Mouse (Mus musculus): Measurements from ENCODE around the gene Stx11. TPM values are rescaled to one million over a fixed set of nuclear protein-coding genes. Genes with fewer than 3 reads are reported as not detected.
A peak's percentile ranks its signal among the peaks of the same experiment; 100 is the strongest.

Gene Stx11
- polyA plus RNA-seq (2014; fragmentation: Nextera tagmentation; extraction: Ambion mirVana), result 12.6 and 14.9 TPM in 2 replicates

DNA sequence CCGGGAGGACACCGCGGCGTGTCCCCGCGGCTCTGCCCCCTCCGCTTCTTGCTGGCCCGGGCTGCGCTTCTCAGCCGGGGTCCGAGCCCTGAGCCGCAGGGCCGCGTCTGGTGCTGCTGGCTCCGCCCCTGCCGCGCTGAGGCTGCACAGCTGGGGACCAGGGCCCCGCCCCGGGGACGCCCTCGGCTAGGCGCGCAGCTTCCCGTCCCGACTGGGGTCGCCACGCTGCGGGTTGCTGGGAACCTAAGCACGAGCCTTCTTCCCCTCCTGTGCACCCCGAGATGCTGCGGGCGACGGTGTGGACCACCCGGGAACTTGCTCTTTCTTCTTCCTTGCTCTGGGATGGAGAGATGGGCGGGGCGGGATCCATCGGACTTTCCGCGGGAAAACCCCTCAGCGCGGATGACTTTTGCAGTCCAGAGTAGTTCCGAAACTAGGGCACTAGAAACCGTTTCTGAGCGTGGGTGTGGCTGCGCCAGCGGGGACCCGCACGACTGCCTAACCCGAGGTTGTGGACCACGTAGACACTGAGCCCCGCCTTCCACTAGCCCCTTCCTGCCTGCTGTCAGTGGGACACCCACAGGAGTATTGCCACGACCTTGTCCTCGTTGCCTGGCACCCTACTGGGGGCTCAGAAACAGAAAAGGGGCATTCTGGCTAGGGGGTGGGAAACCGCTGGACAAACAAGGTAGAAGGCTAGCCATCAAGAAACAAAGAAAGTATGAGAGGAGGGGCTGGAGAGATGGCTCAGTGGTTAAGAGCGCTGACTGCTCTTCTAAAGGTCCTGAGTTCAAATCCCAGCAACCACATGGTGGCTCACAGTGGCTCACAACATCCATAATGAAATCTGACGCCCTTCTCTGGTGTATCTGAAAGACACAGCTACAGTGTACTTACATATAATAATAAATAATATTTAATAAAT lies at the start of gene Stx11:
TSS of gene Stx11 (minus strand) at position 148 of the 925 bp plus-strand sequence.
- H3K4me2 ChIP-seq, result peak within 1 kb of the TSS; percentile 66
- H3K9ac ChIP-seq (ENCODE audit: low read depth, low read length), result peak within 1 kb of the TSS; percentile 70
- DNase-seq (ENCODE audit: low spot score) (peak; percentile 85), ATAC-seq (replicated peaks; ENCODE audit: low FRiP score) (peak; percentile 91)
- H3K9me3 ChIP-seq (ENCODE audit: control insufficient read depth, low read length), result peaks cover 3% of the 10 kb centered on the region; the same call in 1 of the 2 replicates
- H3K27ac ChIP-seq (ENCODE audit: low read depth, low read length), result peak within 1 kb of the TSS; percentile 57
- H3K36me3 ChIP-seq (ENCODE audit: control insufficient read depth, insufficient read depth, low read length), result no peaks in the 10 kb centered on the region
- 3% methylated on average over 51 of the region's 56 CpGs for WGBS
- H3K4me3 ChIP-seq (ENCODE audit: low read depth, low read length), result peak within 1 kb of the TSS; percentile 60
- H3K27me3 ChIP-seq (replicated peaks; ENCODE audit: control insufficient read depth, insufficient read depth, low read length), result no peaks in the 10 kb centered on the region
- peaks cover 16% of the 10 kb centered on the region for H3K4me1 ChIP-seq (replicated peaks; ENCODE audit: control insufficient read depth, insufficient read depth, low read length)

DNA sequence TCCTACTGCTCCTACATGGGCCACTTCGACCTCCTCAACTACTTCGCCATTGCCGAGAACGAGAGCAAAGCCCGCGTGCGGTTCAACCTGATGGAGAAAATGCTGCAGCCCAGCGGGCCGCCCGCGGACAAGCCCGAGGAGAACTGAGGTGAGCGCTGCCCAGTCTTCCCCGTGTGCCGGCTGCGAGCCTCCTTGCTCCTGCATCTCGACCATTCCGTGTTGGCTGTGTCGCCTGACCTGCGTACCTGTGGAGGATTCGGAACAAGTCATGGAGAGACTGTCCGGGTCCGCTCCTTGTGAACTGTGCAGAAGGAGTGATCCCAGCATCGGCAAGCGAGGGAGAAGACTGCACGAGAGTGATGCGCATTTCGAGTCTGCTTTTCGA lies 44.6 kb upstream of the Stx11 start:
- Histone ChIP-seq H3K9ac (ENCODE audit: low read depth, low read length) (peak overlapping the region; percentile 65), H3K27me3 (replicated peaks; ENCODE audit: control insufficient read depth, insufficient read depth, low read length) (no peaks in the 10 kb centered on the region), H3K36me3 (ENCODE audit: control insufficient read depth, insufficient read depth, low read length) (no peaks in the 10 kb centered on the region), H3K4me2 (peak overlapping the region; percentile 74), H3K27ac (ENCODE audit: low read depth, low read length) (no peak overlapping the region), H3K4me3 (ENCODE audit: low read depth, low read length) (peak overlapping the region; percentile 78), H3K4me1 (replicated peaks; ENCODE audit: control insufficient read depth, insufficient read depth, low read length) (peaks cover 8% of the 10 kb centered on the region), H3K9me3 (ENCODE audit: control insufficient read depth, low read length) (no peaks in the 10 kb centered on the region)
- DNase-seq (ENCODE audit: low spot score), result no peak
- under 1% methylated on average over 29 of the region's 29 CpGs for WGBS
- peak; percentile 37; the same call in 1 of the 2 replicates for ATAC-seq (replicated peaks; ENCODE audit: low FRiP score)

DNA sequence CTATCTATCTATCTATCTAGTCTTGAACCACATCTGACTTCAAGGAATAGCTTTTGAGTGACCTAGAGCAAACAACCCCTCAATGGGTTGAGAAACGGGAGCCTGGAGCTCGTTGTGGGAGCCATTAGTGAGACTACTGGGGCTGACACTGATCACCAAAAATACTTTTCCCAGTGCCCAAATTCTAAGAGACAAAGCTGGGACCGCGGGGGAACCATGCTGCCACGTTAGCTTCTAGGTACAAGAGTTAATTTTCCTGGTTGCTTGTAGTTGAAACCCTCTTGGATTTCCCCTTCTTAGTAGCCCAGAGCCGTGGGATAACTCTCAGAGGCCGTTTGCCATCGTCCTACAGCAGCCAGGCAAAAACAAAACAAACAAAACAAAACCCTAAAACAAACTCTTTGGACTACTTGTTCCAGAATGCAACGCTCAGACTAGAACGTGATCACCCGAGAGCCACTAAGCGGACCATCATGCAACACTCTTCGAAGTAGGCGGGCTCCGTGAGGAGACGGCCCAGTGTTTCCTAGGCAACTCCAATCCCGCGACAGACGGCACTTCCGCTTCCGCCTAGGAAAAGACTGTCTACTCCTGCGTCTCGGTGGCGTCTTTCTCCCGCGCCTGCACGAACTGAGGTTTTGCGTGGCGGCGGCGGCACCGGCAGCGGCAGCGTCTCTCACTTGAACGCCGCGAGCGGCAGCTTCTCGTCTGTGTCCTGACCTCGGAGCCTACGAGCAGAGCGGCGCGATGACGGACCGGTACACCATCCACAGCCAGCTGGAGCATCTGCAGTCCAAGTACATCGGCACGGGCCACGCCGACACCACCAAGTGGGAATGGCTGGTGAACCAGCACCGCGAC lies 44.0 kb upstream of the Stx11 start:
- H3K27me3 ChIP-seq (replicated peaks; ENCODE audit: control insufficient read depth, insufficient read depth, low read length), result no peaks in the 10 kb centered on the region
- peak overlapping the region; percentile 65 for H3K9ac ChIP-seq (ENCODE audit: low read depth, low read length)
- no peaks in the 10 kb centered on the region for H3K36me3 ChIP-seq (ENCODE audit: control insufficient read depth, insufficient read depth, low read length)
- H3K4me3 ChIP-seq (ENCODE audit: low read depth, low read length), result peak overlapping the region; percentile 78
- peak; percentile 100 for ATAC-seq (replicated peaks; ENCODE audit: low FRiP score)
- H3K27ac ChIP-seq (ENCODE audit: low read depth, low read length), result peak overlapping the region; percentile 30; the same call in 1 of the 2 replicates
- H3K4me2 ChIP-seq, result peak overlapping the region; percentile 74
- H3K9me3 ChIP-seq (ENCODE audit: control insufficient read depth, low read length), result no peaks in the 10 kb centered on the region
- H3K4me1 ChIP-seq (replicated peaks; ENCODE audit: control insufficient read depth, insufficient read depth, low read length), result peaks cover 8% of the 10 kb centered on the region
- peak; percentile 88 for DNase-seq (ENCODE audit: low spot score)
- WGBS, result 3% methylated on average over 52 of the region's 52 CpGs

DNA sequence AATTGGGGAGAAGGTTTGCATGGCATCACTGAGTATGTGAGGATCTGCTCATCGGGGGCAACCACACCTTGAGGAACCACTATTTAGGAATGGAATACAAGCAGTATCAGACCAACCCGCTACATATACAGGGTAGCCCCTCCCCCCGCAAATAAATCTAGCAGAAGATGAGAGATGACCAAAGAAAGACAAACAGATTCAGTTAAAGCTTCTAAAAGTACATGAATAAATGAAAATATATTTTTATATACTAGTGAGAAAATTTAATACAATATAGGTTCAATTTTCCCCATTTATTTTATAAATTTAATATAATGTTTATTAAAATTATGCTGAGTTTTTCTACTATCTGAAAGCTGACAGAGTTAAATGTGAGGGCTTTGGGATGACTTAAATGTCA lies 40.9 kb upstream of the Stx11 start, which contains the start of gene Sf3b5:
TSS of gene Sf3b5 (plus strand) at position 301 of the 400 bp plus-strand sequence.
- Histone ChIP-seq H3K36me3 (ENCODE audit: control insufficient read depth, insufficient read depth, low read length) (no peaks in the 10 kb centered on the region), H3K4me2 (no peak within 1 kb of the TSS), H3K27me3 (replicated peaks; ENCODE audit: control insufficient read depth, insufficient read depth, low read length) (no peaks in the 10 kb centered on the region), H3K27ac (ENCODE audit: low read depth, low read length) (no peak within 1 kb of the TSS), H3K4me1 (replicated peaks; ENCODE audit: control insufficient read depth, insufficient read depth, low read length) (peaks cover 5% of the 10 kb centered on the region), H3K9ac (ENCODE audit: low read depth, low read length) (no peak within 1 kb of the TSS), H3K9me3 (ENCODE audit: control insufficient read depth, low read length) (no peaks in the 10 kb centered on the region), H3K4me3 (ENCODE audit: low read depth, low read length) (no peak within 1 kb of the TSS)
- ATAC-seq (replicated peaks; ENCODE audit: low FRiP score) (no peak), DNase-seq (ENCODE audit: low spot score) (no peak)
- 84% methylated on average over 3 of the region's 3 CpGs for WGBS

DNA sequence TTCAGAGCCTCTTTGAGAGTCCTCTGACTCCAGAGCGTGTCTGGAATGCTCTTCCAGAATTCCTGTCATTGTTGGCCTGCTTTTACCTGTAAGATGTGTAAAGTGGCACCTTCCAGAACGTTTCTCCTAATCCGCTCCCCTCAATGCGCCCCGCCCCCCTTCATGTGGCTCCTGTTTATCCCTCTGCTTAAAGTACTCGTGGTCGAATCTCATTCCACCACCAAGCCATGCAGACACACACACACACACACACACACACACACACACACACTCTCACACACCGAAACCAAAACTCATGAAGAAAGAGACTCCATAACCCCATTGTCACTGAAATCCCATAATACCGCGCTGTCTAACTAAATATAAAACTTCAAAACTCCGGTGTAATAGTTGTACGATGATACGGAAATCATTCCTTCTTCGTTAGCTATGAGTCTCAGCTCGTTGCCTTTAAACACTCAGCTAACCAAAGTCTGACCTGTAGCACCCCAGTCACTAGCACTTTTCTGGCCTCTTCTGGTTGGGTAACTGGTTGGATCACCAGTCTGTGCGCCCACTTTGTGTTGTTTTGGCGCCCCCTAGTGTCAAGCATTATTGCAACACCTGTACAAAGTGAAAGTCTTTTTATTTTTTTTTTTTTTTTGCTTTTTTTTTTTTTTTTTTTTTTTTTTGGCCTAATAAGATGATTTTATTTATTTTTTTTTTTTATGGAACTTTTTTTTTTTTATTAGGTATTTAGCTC lies 32.8 kb upstream of the Stx11 start:
- peak; percentile 76 for DNase-seq (ENCODE audit: low spot score)
- ATAC-seq (replicated peaks; ENCODE audit: low FRiP score), result peak; percentile 77
- Histone ChIP-seq H3K9ac (ENCODE audit: low read depth, low read length) (no peak overlapping the region), H3K36me3 (ENCODE audit: control insufficient read depth, insufficient read depth, low read length) (no peaks in the 10 kb centered on the region), H3K27me3 (replicated peaks; ENCODE audit: control insufficient read depth, insufficient read depth, low read length) (no peaks in the 10 kb centered on the region), H3K27ac (ENCODE audit: low read depth, low read length) (no peak overlapping the region), H3K4me2 (no peak overlapping the region), H3K4me3 (ENCODE audit: low read depth, low read length) (no peak overlapping the region), H3K4me1 (replicated peaks; ENCODE audit: control insufficient read depth, insufficient read depth, low read length) (no peaks in the 10 kb centered on the region), H3K9me3 (ENCODE audit: control insufficient read depth, low read length) (no peaks in the 10 kb centered on the region)
- 41% methylated on average over 17 of the region's 17 CpGs for WGBS

DNA sequence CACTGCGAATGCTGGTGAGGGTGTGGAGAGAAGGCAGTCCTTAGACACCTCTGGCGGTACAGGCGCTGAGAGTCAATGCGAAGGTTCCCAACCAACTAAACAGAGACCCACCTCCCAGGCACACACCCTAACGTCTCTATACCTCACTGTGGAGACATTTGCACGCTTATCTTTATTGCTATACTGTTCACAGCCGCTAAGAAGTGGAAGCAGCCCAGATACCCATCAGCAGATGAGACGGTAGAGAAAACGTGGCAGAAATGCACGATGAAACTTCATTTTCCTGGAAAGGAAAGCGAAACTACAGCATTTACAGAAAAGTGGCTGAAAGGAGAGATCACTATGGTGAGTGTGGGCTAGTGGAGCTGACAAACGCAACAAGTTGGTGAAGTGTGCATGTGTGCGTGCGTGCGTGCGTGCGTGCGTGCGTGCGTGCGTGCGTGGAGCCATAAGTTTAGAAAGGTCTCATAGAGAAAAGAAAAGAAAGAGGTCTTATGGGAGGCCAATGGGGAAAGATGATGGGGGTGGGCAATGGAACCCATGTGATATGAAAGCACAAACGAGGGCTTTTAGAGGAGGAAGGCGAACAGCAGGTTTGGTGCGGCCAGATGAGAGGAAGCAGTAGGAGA lies 29.4 kb upstream of the Stx11 start:
- H3K4me3 ChIP-seq (ENCODE audit: low read depth, low read length), result no peak overlapping the region
- no peak overlapping the region for H3K9ac ChIP-seq (ENCODE audit: low read depth, low read length)
- H3K4me1 ChIP-seq (replicated peaks; ENCODE audit: control insufficient read depth, insufficient read depth, low read length), result no peaks in the 10 kb centered on the region
- H3K27ac ChIP-seq (ENCODE audit: low read depth, low read length), result no peak overlapping the region
- H3K9me3 ChIP-seq (ENCODE audit: control insufficient read depth, low read length), result no peaks in the 10 kb centered on the region
- 72% methylated on average over 25 of the region's 25 CpGs for WGBS
- H3K36me3 ChIP-seq (ENCODE audit: control insufficient read depth, insufficient read depth, low read length), result no peaks in the 10 kb centered on the region
- no peaks in the 10 kb centered on the region for H3K27me3 ChIP-seq (replicated peaks; ENCODE audit: control insufficient read depth, insufficient read depth, low read length)
- ATAC-seq (replicated peaks; ENCODE audit: low FRiP score) (peak; percentile 53; the same call in 1 of the 2 replicates), DNase-seq (ENCODE audit: low spot score) (no peak)
- H3K4me2 ChIP-seq, result peak overlapping the region; percentile 4; the same call in 1 of the 2 replicates

DNA sequence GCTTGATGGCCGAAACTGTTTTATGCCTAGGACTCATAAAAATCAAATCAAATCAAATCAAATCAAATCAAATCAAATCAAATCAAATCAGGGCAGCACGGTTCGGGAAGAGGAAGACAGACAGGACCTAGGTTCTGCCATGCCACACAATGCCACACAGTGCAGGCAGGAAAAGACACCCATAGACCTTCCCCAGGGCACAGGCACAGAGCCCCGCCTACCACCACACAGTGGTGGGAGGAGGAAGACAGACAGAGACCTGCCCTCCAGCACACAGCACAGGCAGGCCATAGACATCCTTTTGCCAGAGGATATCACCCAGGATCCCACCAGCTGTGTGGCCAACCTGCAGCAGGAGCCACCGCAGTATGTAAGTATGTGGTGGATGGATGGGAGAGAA lies 27.9 kb upstream of the Stx11 start:
- WGBS, result 85% methylated on average over 5 of the region's 5 CpGs

More for the DNA sequence above, 27.9 kb upstream of the Stx11 start:
- Histone ChIP-seq H3K4me2 (no peak overlapping the region), H3K9me3 (ENCODE audit: control insufficient read depth, low read length) (no peaks in the 10 kb centered on the region), H3K27me3 (replicated peaks; ENCODE audit: control insufficient read depth, insufficient read depth, low read length) (no peaks in the 10 kb centered on the region), H3K4me1 (replicated peaks; ENCODE audit: control insufficient read depth, insufficient read depth, low read length) (peaks cover 4% of the 10 kb centered on the region), H3K27ac (ENCODE audit: low read depth, low read length) (no peak overlapping the region), H3K36me3 (ENCODE audit: control insufficient read depth, insufficient read depth, low read length) (no peaks in the 10 kb centered on the region), H3K4me3 (ENCODE audit: low read depth, low read length) (no peak overlapping the region), H3K9ac (ENCODE audit: low read depth, low read length) (no peak overlapping the region)
- ATAC-seq (replicated peaks; ENCODE audit: low FRiP score) (0 out of 2 replicates have a peak, but pooled peaks have one; percentile 15), DNase-seq (ENCODE audit: low spot score) (no peak)

Measured in liver, embryonic 11.5 days (tissue).